Mouse (Mus musculus) stomach, postnatal 0 days (tissue): ENCODE data around the gene Mepe.

ENCODE experiments used
- CTCF ChIP-seq: IDR thresholded peaks from 2 replicates; pipeline ENCODE4 v1.5.1; 2016; ENCODE audit warnings: antibody characterized with exemption, low read depth, mild to moderate bottlenecking, moderate library complexity
- EP300 ChIP-seq: optimal IDR thresholded peaks from 2 replicates; pipeline ENCODE3; 2016; ENCODE audit warnings: antibody characterized with exemption

DNA sequence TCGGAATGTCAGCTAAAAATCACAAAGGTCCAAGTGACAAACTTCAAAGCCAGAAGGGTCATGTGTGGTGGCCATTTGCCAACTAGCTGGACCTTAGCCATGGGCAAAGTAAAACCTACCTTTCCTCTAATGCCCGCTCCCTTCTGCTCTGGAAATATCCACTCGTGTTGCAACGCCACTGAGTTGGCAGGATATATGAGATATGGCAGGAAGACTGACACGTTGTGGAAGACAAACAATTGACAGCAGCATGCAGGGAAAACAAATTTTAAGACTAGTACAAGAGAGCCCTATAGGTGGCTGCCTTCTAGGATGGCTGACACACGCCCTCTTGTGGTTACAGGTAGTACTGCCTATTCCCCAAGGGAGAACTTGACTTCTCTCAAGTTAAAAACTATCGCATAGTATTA is 8.1 kb downstream of the Mepe start:
- TF ChIP-seq CTCF, result peak; percentile 93
- no peak for TF ChIP-seq EP300
